Mouse (Mus musculus) lung, embryonic 16.5 days (tissue): ENCODE measurements around the gene Lrig1. TPM values are rescaled to one million over a fixed set of nuclear protein-coding genes. Genes with fewer than 3 reads are reported as not detected.
"Not testable (repeated sequence)": the region's sequence is repeated elsewhere in the genome, so short reads cannot be mapped to it uniquely, and the experiment has no call there.

Experiments used
- ATAC-seq: fragments of 200-750 bp; cut with Nextera tagmentation; 2 replicates; pipeline ENCODE4 v1.8.0; 2017; ENCODE audit warnings: low read depth, mild to moderate bottlenecking, moderate library complexity
- H3K27ac ChIP-seq: fragments of 300-500 bp; sonication (generic); 2 replicates; pipeline ENCODE4 v1.5.1; 2014; ENCODE audit warnings: mild to moderate bottlenecking, control low read depth, low read length
- H3K27me3 ChIP-seq: fragments of 300-500 bp; sonication (generic); 2 replicates; pipeline ENCODE4 v1.6.1; 2014; ENCODE audit warnings: low read depth, low read length, mixed read lengths; ENCODE audit not compliant: control insufficient read depth, insufficient read depth
- H3K36me3 ChIP-seq: fragments of 300-500 bp; sonication (generic); 2 replicates; pipeline ENCODE4 v1.6.1; 2014; ENCODE audit warnings: low read length; ENCODE audit not compliant: control insufficient read depth, insufficient read depth
- H3K4me1 ChIP-seq: fragments of 300-500 bp; sonication (generic); replicated peaks from 2 replicates; pipeline ENCODE4 v1.6.1; 2014; ENCODE audit warnings: low read length, mixed read lengths; ENCODE audit not compliant: control insufficient read depth, insufficient read depth
- H3K4me2 ChIP-seq: fragments of 300-500 bp; sonication (generic); 2 replicates; pipeline ENCODE4 v1.6.1; 2014; ENCODE audit warnings: low read depth, low read length, control low read depth
- H3K4me3 ChIP-seq: fragments of 300-500 bp; sonication (generic); 2 replicates; pipeline ENCODE4 v1.5.1; 2014; ENCODE audit warnings: mild to moderate bottlenecking, low read length, control low read depth
- H3K9ac ChIP-seq: fragments of 300-500 bp; sonication (generic); 2 replicates; pipeline ENCODE4 v1.6.1; 2014; ENCODE audit warnings: low read length, control low read depth
- H3K9me3 ChIP-seq: fragments of 300-500 bp; sonication (generic); 2 replicates; pipeline ENCODE4 v1.6.1; 2016; ENCODE audit warnings: low read length; ENCODE audit not compliant: control insufficient read depth
- WGBS: fragments of 180-500 bp; shearing (Covaris S2); extraction: QIAGEN DNeasy Blood & Tissue Kit; methylation state at CpG from one replicate; pipeline ENCODE4 v1.1.7; 2014; 5-methylcytosine and 5-hydroxymethylcytosine counted together
- microRNA-seq: library from miRNA; unstranded; fragments of <30 nt; microRNA quantifications from one replicate; pipeline ENCODE4, GENCODE M21; 2016
- polyA plus RNA-seq: library from polyadenylated mRNA; unstranded; fragments of >200 nt; fragmentation: Nextera tagmentation; extraction: Ambion mirVana; gene quantifications from 2 replicates; pipeline ENCODE4 v1.2.1, GENCODE M21; 2015

Lrig1 gene
- polyA plus RNA-seq, 1 experiment from 2014 or later = 7.7 TPM

DNA sequence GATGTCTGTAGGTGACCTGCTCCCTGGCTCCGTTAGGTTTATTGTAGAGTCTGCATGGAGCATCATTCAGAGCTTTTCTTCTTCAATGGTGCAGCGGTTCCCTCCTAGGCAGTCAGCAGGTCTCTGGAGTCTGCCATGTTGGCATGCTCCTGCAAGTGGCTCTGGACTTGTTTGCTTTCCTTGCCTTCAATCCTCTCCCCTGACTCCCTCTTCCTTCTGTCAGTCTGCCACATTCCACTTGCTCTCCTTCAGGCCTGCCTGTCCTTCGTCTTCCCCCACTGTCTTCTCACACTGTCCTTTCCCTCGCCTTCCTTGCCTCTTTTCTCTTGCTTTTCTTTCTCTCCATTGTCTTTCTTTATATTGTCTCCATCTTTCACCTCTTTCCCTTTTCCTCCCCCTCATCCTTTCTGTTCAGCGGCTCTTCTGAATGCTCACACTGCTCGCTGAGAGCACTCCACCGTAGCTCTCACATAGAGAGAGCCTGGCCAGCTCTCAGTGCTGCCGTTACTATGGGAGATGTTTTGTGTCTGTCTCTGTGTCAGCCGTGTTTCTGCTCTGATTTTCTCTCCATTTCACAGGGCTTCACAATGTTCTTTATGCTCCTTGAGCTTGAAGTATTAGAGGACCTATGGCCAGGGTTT lies 124.3 kb downstream of the Lrig1 start:
- 53% methylated on average over 9 of the region's 9 CpGs for WGBS
- H3K36me3 ChIP-seq = no peaks in the 10 kb centered on the region
- no peaks in the 10 kb centered on the region for H3K27me3 ChIP-seq
- H3K4me2 ChIP-seq = no peak overlapping the region
- ATAC-seq = no peak
- H3K9me3 ChIP-seq = no peaks in the 10 kb centered on the region
- H3K9ac ChIP-seq = no peak overlapping the region
- H3K4me1 ChIP-seq = no peaks in the 10 kb centered on the region
- no peak overlapping the region for H3K4me3 ChIP-seq
- H3K27ac ChIP-seq = no peak overlapping the region

DNA sequence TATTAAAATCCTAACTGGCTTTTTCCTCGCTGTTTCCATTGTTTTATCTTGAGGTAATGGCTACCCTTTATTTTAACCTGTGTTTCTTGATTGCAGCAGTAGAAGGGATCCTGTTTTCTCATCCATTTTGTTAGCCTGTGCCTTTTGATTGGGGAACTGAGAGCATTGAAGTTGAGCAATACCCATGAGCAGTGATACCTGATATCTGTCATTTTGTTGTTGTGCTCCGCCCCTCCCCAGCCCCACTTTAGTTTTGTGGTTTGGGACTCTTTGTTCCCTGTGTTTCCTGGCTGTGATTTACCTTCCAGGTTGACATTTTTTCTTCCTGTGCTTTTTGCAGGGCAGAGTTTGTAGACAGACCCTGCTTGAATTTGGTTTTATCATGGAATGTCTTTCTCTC lies 131.9 kb downstream of the Lrig1 start:
- no peak for ATAC-seq
- no peak overlapping the region for H3K9ac ChIP-seq
- 87% methylated on average over 2 of the region's 2 CpGs for WGBS

DNA sequence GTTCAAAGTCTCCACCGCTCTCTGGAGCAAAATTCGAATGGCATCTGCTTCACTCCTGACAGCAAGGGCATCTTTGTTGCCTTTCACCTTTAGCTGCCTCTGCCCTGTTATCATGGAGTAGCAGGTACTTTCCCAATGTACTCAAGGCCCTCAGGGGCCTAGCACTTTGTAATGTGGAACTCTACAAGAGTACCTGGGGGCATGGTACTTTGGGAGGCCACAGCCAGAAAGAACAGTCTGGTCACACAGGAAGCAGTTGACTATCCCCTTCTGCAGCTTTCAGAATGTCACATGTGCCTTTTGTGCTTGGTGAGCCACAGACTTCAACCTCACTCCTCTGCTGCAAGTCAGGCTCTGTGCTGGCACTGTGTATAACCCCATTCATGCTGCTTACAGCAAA lies 134.2 kb downstream of the Lrig1 start:
- H3K27ac ChIP-seq = no peak overlapping the region
- 83% methylated on average over 2 of the region's 2 CpGs for WGBS
- no peak overlapping the region for H3K9ac ChIP-seq
- H3K4me1 ChIP-seq = no peaks in the 10 kb centered on the region; the same call in 1 of the 2 replicates
- H3K36me3 ChIP-seq = no peaks in the 10 kb centered on the region
- no peak for ATAC-seq
- no peak overlapping the region for H3K4me2 ChIP-seq
- H3K4me3 ChIP-seq = no peak overlapping the region
- H3K9me3 ChIP-seq = no peaks in the 10 kb centered on the region
- no peaks in the 10 kb centered on the region for H3K27me3 ChIP-seq

More for the DNA sequence above, 131.9 kb downstream of the Lrig1 start:
- Histone ChIP-seq H3K4me1 (no peaks in the 10 kb centered on the region; the same call in 1 of the 2 replicates), H3K9me3 (no peaks in the 10 kb centered on the region), H3K4me2 (no peak overlapping the region), H3K4me3 (no peak overlapping the region), H3K36me3 (no peaks in the 10 kb centered on the region), H3K27ac (no peak overlapping the region), H3K27me3 (no peaks in the 10 kb centered on the region)

DNA sequence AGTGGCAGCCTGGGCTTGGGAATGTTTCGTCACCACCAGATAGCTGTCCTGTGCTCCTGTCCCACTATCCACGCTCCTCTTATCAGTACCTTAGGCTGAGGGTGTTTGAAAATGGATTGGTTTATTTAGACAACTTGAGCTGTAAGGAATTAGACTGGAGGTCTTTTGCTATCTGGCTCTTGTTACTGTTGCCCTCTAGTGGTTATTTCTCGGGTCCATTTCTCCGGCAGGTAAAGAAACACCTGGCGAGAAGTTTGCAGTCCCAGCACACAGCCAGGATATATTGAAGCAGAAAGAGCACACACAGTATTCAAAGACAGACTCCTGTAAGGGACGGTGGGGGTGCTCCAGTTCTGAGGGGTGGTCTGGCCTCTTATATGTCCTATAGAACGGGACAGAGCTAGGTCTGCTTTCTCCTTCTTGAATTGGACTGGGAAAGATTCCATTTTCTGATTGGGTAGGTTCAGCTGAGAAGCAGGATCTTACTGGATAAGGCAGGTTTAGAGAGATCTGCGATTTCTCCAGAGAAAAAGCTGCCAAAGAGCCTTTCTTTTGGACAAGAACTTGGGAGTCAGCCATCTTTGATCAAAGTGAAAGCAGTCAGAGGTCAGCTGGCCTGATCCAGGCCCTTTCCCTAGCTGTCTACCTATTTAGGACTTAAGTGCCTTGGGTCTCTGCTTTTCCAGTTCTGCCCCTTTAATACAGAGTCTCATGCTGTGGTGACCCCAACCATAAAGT lies 136.6 kb downstream of the Lrig1 start:
- H3K4me2 ChIP-seq = no peak overlapping the region

DNA sequence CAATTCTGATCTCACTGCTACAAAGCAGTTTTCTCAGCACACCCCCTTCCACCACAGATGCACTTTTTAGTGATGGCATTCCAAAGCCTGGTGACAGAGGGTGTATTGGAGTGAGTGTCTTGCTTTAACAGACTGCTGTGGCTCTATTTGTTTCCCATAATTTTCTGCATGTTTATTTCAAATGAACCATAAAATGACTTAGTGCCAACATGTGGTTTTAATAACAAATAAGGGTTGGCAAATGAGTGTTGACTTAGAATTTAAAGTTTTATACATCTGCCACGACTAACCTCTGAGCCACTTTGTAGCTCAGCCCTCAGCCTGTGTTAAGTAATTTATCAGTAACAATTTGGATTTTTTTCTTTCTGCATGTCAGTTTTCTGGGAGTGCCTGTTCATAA lies 138.6 kb downstream of the Lrig1 start:
- Histone ChIP-seq H3K9me3 (no peaks in the 10 kb centered on the region), H3K27ac (no peak overlapping the region), H3K9ac (no peak overlapping the region), H3K36me3 (no peaks in the 10 kb centered on the region), H3K4me2 (no peak overlapping the region), H3K4me1 (no peaks in the 10 kb centered on the region; the same call in 1 of the 2 replicates), H3K4me3 (no peak overlapping the region), H3K27me3 (no peaks in the 10 kb centered on the region)
- 33% methylated on average over 1 of the region's 1 CpGs for WGBS
- ATAC-seq = no peak

More for the DNA sequence above, 136.6 kb downstream of the Lrig1 start:
- no peak for ATAC-seq
- WGBS = 27% methylated on average over 8 of the region's 8 CpGs
- Histone ChIP-seq H3K36me3 (no peaks in the 10 kb centered on the region), H3K27ac (no peak overlapping the region), H3K27me3 (no peaks in the 10 kb centered on the region), H3K9ac (no peak overlapping the region), H3K4me1 (no peaks in the 10 kb centered on the region; the same call in 1 of the 2 replicates), H3K9me3 (no peaks in the 10 kb centered on the region), H3K4me3 (no peak overlapping the region)

DNA sequence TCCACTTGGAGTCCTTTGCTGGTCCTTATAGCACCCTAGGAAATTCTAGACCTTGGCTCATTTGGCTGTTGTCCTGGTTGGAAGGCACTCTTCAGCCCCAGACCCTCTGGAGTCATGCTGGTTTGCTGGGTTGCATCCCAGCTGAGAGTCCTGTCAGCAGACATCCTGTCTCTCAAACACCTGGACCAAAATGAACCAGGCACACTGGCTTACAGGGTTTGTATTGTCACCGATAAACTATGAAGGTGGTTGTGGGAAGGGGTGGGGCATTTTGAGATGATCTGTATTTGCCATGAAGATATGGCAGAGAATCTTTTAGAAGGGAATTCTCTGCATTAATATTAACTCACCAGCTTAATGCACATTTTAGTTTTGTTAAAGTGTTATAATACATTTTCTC lies 139.1 kb downstream of the Lrig1 start:
- no peaks in the 10 kb centered on the region for H3K27me3 ChIP-seq
- 80% methylated on average over 1 of the region's 1 CpGs for WGBS
- no peaks in the 10 kb centered on the region; the same call in 1 of the 2 replicates for H3K4me1 ChIP-seq
- no peak overlapping the region for H3K27ac ChIP-seq
- no peaks in the 10 kb centered on the region for H3K36me3 ChIP-seq
- no peak overlapping the region for H3K4me3 ChIP-seq
- no peak overlapping the region for H3K4me2 ChIP-seq
- H3K9me3 ChIP-seq = no peaks in the 10 kb centered on the region
- no peak overlapping the region for H3K9ac ChIP-seq
- no peak for ATAC-seq

DNA sequence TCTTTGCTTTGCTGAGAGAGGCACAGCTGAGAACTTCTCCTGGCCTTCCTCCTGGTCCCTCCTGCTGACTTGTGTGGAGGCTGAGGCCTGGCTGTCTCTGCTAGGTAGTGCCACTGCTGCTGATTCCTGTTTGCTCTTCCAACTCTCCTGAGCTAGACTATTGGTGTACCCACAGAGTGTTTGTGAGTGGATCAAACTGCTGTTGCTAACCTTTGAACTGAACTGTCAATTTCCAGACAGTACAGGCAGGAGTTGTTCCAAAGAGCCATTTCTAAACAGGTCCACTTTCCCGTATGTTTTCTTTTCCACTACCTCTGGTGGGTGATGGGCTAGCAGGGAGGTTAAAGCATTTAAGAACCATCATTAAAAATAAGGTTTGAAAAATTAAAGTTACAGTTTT lies 141.4 kb downstream of the Lrig1 start:
- WGBS = 61% methylated on average over 1 of the region's 1 CpGs
- H3K27ac ChIP-seq, H3K36me3 ChIP-seq, H3K27me3 ChIP-seq, H3K4me2 ChIP-seq, H3K9me3 ChIP-seq, H3K9ac ChIP-seq, ATAC-seq, H3K4me1 ChIP-seq, H3K4me3 ChIP-seq: not testable (repeated sequence)

Small RNA genes within 50 kb of the gene (microRNA-seq; reads per million reads assigned to microRNA genes)
- gene Mir7041 = not detected

Other genes with a start within 250 kb of the Lrig1 start
- gene Slc25a26, start 199.8 kb downstream of the Lrig1 start, polyA plus RNA-seq = 7.7 and 8.3 TPM in 2 replicates